Mouse (Mus musculus) CD4-positive, CD25-positive, alpha-beta regulatory T cell (primary cell): ENCODE data around the gene Naaladl1. TPM values are rescaled to one million over a fixed set of nuclear protein-coding genes. Genes with fewer than 3 reads are reported as not detected.

Experiments
- polyA plus RNA-seq: library from polyadenylated mRNA; unstranded; fragments of 100-300 nt; shearing (Covaris generic); gene quantifications from one replicate; pipeline ENCODE4 v1.2.1, GENCODE M21; 2017

Gene Naaladl1
- 0.20 TPM for polyA plus RNA-seq

DNA sequence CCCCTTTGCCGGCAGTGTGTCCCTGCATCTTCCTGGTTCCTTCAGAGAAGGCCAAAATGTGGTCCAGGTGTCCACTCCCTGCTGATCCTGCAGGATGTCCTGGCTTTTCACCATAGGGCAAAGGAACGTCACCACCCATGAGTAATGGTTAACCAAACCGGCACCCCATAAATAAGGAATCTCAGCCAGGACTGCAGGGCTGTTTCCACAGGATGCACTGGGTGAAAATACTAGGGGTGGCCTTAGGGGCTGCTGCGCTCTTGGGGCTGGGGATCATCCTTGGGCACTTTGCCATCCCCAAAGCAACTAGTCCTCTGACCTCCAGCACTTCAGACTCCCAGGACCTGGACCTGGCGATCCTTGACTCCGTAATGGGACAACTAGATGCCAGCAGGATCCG, at the start of gene Naaladl1:
Gene Naaladl1 (plus strand): TSS at position 197 of the 400 bp plus-strand sequence.

DNA sequence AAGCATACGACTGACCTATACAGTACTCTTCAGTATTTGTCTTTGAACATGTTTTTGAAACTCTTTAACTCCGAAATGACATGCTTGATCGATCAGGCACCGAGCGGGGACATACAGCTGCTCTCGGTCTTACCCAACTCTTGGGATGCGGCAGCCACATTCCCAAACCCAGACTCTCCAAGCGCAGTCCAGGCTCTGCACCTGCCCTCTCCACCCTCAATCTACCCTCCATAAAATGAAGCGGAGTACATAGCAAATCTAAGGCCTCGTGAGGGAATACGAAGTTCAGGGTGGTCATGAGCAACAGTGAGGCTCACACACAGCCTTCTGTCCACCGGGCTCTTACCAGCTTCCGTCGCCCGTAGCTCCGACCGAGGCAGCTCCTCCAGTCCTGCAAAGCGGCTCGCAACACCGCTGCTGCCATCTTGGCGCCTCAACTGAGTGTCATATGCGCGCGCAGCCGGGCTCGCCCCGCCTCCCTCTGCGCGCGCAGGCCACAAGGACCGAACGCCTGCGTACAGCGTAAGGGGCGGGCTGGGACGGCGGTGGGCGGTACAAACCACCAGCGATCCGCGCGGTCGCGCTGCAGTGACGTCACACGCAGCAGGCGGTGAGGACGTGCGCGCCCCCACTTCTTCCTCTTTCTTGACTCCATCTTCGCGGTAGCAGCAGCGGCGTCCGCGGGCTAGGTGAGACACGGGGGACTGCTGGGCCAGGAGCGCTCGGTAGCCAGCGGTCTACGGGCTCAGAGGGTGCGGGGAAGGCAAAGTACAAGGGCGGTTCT, 48.1 kb upstream of the Naaladl1 start, which contains the start of the genes Mrpl49 and Fau:
Gene Mrpl49 (minus strand): TSS at position 473 of the 784 bp plus-strand sequence.
Gene Fau (plus strand): TSS at position 532 of the 784 bp plus-strand sequence.

DNA sequence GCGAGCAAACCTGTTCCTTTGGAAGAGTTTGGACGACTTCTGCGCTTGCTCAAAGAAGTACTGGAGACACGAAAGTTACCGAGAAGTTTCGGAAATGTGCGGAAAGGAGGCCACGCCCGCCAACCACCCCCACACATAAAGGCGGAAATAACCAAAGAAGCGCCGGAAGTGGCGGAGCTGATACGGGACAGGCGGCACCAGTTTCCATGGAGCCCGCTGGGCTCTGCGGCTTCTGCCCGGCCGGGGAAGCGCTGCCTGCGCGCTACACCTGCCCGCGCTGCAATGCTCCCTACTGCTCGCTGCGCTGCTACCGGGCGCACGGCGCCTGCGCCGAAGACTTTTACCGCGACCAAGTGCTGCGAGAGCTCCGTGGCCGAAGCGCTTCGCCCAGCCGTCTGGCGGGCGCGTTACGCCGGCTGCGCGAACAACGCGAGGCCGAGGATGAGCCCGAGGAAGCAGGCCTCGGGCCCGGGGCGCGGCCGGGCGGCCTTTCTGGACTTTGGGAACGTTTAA, 44.5 kb upstream of the Naaladl1 start, which contains the start of gene Znhit2:
Gene Znhit2 (plus strand): TSS at position 172 of the 513 bp plus-strand sequence.

DNA sequence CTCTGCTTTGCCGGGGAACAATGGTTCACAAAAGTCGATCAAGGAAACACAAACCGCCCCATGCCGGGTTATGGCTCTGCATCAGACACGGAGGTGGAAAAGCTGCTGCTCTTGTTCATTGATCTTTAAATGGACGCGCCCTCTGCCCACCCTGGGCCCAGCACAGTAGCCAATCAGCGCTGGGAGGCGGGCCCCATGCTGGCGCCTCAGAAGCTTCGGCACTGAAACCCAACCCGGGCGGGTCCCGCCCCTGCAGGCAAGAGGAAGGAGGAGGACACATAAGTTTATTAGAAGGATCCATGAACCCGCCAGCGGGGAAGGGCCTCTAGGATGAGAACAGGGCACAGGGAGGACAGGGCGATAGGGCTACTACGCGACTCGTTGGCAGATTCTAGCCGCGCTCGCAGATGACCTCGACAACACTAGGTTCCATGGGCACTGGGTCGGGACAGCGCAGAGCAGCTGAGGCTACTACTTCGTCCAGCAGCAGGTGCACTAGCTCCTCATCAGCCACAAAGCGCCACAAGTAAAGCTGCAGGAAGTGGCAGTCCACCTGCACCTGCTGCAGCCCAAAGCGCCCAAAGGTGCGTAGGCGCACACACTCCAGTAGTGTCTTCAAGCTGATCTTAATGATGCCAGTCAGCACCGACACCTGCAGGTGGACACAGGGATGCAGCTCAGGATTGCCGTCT, 37.7 kb upstream of the Naaladl1 start, which contains the start of gene Tm7sf2:
Gene Tm7sf2 (minus strand): TSS at position 650 of the 692 bp plus-strand sequence.

DNA sequence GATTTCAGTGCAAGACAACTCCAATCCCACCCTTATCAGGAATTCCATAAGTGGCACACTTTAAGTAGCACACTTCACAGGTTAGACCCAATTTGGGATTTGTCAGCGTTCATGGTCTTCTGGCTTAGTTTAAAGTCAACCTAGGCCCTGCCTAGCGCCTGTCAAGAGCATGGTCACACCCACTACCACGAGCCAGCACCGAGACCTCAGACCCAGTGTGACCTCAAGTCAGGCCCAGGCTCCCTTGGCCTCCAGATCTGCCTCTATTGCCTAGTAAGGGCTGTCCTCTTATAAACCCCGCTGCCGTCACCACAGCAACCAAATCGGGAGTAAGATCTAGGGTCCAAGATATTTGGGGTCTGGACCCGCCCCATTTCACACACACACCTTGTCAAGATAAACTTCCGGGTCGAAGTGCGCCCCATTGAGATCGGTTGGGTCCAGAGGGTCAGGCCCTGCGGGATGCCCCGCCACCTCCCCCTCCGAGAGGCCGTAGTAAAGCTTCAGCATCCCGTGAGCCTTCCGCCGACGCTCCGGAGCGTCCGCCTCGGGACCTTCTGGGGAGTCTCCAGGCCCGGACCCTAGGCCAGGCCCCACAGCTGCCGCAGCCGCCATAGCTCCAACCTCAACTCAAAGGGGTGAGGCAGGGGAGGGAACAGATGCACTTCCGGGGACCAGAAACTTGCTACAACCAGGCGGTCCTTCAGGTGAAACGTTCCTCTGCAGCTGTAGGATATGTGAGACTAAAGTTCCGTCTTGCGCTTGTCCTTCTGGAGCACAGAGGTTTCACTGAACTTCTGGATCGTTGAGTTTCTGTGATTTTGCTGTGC, 28.8 kb upstream of the Naaladl1 start, which contains the start of gene Vps51:
Gene Vps51 (minus strand): TSS at position 668 of the 830 bp plus-strand sequence.

DNA sequence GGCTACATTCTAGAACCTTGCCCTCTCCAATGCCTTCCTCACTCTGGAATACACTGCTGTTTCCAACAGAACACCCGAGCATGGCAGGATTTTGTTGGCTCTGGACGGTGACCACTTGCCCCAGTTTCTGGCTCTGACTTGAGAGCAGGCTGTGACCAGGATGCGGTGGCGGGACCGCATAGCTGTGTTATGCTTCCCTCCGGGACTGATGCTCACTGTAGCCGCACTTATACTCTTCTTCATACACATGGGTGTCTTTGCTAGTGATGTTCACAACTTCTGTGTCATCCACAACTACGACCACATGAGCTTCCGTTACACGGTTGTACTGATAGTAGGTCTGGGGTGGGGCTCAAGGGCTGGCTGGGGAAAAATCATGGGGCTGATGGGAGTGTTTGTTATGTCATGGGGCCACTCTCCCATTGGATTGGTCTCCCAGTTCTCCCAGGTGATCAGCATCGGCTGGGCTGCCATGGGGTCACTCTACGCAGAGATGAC, 25.6 kb upstream of the Naaladl1 start, which contains the start of gene Tmem262:
Gene Tmem262 (plus strand): TSS at position 51 of the 498 bp plus-strand sequence.

DNA sequence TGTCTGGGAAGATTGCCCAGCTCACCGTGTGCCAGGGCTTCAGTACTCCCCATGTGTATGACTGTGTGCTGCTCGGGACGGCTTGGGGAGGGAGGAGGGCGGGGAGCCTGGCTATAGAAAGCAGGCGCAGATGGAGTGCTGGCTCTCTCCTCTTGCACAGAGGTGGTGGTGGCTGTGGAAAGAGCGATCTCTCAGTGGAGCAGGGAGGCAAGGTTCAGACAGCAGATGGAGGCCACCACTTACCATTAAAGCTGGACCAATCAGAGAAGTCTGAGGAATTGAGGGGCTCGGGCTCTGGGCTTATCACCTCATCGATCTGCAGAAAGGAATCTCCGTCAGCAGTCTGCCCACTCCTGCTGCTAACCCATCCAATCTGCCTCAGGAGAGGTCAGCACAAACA, 23.4 kb upstream of the Naaladl1 start, which contains the start of gene Gm28374:
Gene Gm28374 (minus strand): TSS at position 101 of the 400 bp plus-strand sequence.

DNA sequence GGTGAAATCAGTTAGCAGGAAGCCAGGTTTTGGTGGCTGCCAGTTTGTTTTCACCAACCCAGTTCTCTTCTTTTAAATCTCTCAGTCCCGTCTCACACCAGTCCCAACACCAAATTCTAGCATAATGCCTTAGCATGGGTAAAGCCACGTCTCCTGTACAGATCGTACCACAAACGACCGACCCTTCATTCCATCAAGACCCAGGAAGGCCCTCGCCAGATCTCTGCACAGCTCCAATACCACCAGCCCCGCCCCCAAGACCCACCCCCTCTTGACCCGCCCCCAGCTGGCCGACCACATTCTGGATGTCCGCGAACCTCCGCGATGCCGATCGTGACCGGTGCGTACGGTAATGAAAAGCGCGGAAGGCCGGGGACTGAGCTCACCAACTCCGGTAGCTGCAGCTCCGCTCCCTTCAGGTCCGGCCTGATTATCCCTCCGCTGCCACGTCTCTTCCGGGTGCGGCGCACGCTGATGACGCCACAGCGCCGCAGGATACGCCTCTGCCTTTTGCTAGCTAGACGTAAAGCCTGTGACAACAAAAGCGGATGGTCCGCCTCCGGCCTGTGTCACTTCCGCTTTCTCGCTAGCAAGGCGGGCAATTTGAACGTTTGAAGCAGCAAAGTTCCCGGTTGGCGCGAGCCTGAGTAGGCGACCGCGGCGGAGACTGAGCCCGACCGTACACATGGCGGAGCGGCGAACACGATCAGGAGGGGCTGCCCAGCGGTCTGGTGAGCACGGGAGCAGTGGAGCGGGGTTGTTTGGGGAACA, 20.9 kb upstream of the Naaladl1 start, which contains the start of the genes Zfpl1 and Cdca5:
Gene Zfpl1 (minus strand): TSS at position 479 of the 771 bp plus-strand sequence.
Gene Cdca5 (plus strand): TSS at position 506 of the 771 bp plus-strand sequence.

DNA sequence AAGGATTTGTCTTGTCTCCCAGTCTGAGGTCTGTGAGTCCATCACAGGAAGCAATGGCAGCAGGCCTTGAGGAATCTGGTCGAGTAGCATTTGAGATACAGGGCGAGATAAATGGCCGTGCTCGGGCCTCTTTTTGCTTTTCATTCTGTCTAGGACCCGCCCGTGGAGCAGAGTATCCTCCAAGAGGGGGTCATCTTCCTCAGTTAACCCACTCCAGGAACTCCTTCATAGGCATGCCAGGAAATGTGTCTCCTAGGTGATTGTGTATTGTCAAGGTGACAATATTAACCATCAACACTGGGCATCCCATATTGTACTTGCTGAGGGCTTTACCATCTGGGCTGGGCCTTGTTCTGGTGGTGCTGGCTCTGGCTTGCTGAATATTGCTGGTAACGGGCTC, 11.5 kb upstream of the Naaladl1 start, which contains the start of gene AC131692.1:
Gene AC131692.1 (plus strand): TSS at position 301 of the 400 bp plus-strand sequence.

DNA sequence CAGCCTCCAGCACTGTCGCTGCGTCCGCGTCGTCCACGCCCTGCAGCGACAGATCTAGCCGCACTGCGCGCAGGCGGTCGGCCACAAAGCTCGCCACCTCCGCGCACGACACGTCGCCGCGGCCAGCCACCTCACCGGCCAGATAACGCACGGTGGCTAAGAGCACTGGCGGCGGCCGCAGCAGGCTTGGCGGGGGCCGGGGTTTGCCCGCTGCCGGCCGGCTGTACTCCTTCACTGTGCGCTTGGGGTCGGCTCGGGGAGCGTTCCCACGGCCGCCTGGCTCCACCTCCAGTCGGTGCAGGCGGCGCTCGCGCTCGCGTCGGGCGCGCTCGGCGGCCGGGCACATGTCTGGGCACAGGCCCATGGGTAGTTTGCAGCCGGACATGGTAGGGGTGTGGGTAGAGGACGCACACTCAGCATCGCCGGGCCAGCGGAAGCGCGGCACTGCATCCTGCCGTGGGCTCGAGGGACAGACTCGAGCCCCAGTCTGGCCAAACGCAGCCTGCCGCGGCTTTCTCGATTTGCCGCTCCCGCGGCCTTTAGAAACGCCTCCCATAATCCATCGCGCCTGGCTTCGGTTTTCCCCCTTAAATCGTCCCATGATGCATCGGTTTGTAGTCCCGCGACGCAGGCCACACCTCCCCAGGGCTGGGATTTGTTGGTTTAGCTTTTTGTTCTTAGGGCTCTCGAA, 12.5 kb downstream of the Naaladl1 start, which contains the start of gene Sac3d1:
Gene Sac3d1 (minus strand): TSS at position 665 of the 691 bp plus-strand sequence.

DNA sequence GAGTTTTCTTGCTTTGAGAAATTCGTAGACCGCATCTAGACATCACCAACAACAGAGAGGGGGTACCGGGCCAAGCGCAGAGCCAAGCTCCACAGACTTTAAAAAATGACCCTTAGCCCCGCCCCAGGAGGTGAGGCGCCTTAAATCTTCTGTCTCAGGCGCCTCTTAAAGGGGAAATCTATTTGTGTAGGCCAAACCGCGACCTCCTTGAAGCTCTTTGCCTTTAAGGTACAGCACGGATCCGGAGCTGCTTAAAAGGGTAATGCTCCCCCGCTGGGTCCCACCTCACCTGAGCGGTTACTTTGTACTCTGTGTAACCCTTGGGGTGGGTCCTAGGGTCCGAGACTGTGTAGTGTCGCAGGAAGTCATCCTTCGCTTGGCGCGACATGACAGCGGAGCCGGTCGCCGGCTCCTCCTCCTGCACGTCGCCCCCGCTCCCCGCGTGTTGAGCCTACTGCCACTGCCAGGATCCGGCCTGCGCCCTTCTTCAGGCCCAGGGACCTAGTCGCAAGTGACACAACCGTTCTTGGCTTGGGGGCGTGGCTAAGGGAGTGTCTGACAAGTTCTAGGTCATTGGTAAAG, 22.3 kb downstream of the Naaladl1 start, which contains the start of gene Snx15:
Gene Snx15 (minus strand): TSS at position 545 of the 582 bp plus-strand sequence.

DNA sequence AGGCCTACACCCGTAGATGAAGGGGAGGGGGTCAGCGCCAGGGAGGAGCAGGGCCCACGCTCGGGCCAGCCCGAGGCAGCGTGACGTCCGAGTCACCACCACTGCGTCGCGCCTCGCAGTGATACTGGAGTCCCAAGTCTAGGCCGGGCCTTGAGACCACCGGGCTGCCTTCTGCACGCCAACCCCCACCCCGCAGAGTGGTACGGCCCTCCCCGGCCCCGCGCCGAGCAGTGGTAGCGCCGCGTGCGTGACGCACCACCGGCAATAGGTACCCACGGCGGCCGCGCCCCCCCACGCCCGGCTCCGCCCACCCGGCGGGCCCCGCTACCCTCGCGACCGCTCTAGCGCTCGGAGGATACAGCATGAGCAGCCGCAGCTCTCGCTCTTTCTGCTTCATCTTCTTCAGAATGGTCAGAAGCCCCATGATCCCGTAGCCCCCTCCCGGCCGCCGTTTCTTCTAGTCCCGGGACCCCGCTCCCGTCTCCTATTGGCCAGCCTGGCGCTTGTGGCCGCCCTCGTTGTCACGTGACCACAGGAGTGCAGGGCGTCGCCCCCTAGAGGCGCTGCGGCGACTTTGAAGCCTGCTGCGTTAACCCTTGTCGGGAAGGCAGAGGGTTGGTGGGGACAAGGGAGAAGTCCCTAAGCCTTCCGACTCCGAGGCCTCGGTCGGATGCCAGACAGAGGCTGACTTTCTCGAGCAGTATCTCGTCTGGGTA, 35.3 kb downstream of the Naaladl1 start, which contains the start of gene Batf2:
Gene Batf2 (plus strand): TSS at position 306 of the 716 bp plus-strand sequence.

DNA sequence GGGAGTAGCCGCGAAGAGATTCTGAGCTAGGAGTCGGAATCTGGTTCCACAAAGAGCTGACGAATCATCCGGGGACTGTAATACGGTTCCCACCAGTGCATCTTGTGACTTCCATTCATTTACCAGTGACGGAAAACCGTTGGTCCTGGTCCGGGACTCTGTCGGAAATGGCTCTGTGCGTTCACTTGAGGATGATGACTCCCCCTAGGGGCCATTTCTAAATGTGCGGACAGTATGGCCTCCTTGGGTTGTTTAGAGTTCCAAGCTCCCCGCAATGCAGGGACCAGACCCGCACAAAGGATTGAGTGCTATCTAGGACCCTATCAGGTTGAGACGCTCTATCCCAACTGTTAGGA, 35.8 kb downstream of the Naaladl1 start, which contains the start of gene Arl2:
Gene Arl2 (minus strand): TSS at position 155 of the 356 bp plus-strand sequence.

Other genes starting within 250 kb of the Naaladl1 start
- gene Frmd8, start 230.5 kb upstream of the Naaladl1 start, polyA plus RNA-seq, result 290 TPM
- gene Slc25a45, start 228.0 kb upstream of the Naaladl1 start, polyA plus RNA-seq, result 41.9 TPM
- gene Tigd3, start 211.6 kb upstream of the Naaladl1 start, polyA plus RNA-seq, result 0.36 TPM
- gene Dpf2, start 192.8 kb upstream of the Naaladl1 start, polyA plus RNA-seq, result 176 TPM
- gene Cdc42ep2, start 181.0 kb upstream of the Naaladl1 start, polyA plus RNA-seq, result 0.16 TPM
- 46.0 TPM for gene Pola2, start 141.6 kb upstream of the Naaladl1 start, polyA plus RNA-seq
- gene Slc22a20, start 119.6 kb upstream of the Naaladl1 start, polyA plus RNA-seq, result 0.10 TPM
- 76.6 TPM for gene Capn1, start 89.9 kb upstream of the Naaladl1 start, polyA plus RNA-seq
- 49.6 TPM for gene Syvn1, start 59.2 kb upstream of the Naaladl1 start, polyA plus RNA-seq
- 43.3 TPM for gene Mrpl49, start 48.0 kb upstream of the Naaladl1 start, polyA plus RNA-seq
- gene Fau, start 47.9 kb upstream of the Naaladl1 start, polyA plus RNA-seq, result 794 TPM
- gene Znhit2, start 44.6 kb upstream of the Naaladl1 start, polyA plus RNA-seq, result 35.9 TPM
- 15.1 TPM for gene Tm7sf2, start 37.4 kb upstream of the Naaladl1 start, polyA plus RNA-seq
- 93.4 TPM for gene Vps51, start 28.6 kb upstream of the Naaladl1 start, polyA plus RNA-seq
- gene Tmem262, start 25.7 kb upstream of the Naaladl1 start, polyA plus RNA-seq, result not detected
- 0.61 TPM for gene Gm28374, start 23.5 kb upstream of the Naaladl1 start, polyA plus RNA-seq
- 52.7 TPM for gene Zfpl1, start 20.8 kb upstream of the Naaladl1 start, polyA plus RNA-seq
- 2.2 TPM for gene Cdca5, start 20.8 kb upstream of the Naaladl1 start, polyA plus RNA-seq
- gene AC131692.1, start 11.4 kb upstream of the Naaladl1 start, polyA plus RNA-seq, result not detected
- 22.7 TPM for gene Sac3d1, start 12.9 kb downstream of the Naaladl1 start, polyA plus RNA-seq
- 36.9 TPM for gene Snx15, start 22.5 kb downstream of the Naaladl1 start, polyA plus RNA-seq
- gene Batf2, start 35.2 kb downstream of the Naaladl1 start, polyA plus RNA-seq, result not detected
- gene Arl2, start 35.8 kb downstream of the Naaladl1 start, polyA plus RNA-seq, result 20.8 TPM
- 0.16 TPM for gene Majin, start 78.6 kb downstream of the Naaladl1 start, polyA plus RNA-seq
- 0.30 TPM for gene Gpha2, start 120.6 kb downstream of the Naaladl1 start, polyA plus RNA-seq
- gene Ppp2r5b, start 130.1 kb downstream of the Naaladl1 start, polyA plus RNA-seq, result 20.2 TPM
- gene Atg2a, start 135.9 kb downstream of the Naaladl1 start, polyA plus RNA-seq, result 35.8 TPM
- gene Ehd1, start 170.9 kb downstream of the Naaladl1 start, polyA plus RNA-seq, result 22.2 TPM
- 0.35 TPM for gene Cdc42bpg, start 200.7 kb downstream of the Naaladl1 start, polyA plus RNA-seq
- 62.9 TPM for gene Men1, start 229.2 kb downstream of the Naaladl1 start, polyA plus RNA-seq
- gene Map4k2, start 235.4 kb downstream of the Naaladl1 start, polyA plus RNA-seq, result 205 TPM